Mouse (Mus musculus) heart, embryonic 16.5 days (tissue): ENCODE results near the gene Nfia. TPM values are rescaled to one million over a fixed set of nuclear protein-coding genes. Genes with fewer than 3 reads are reported as not detected.

Experiments
- ATAC-seq: fragments of 200-750 bp; cut with Nextera tagmentation; replicated peaks from 2 replicates; pipeline ENCODE4 v1.8.0; 2017; ENCODE audit warnings: moderate number of reproducible peaks; ENCODE audit not compliant: insufficient read depth, low FRiP score; ENCODE audit errors: extremely low read depth
- H3K27ac ChIP-seq: fragments of 300-500 bp; sonication (generic); 2 replicates; pipeline ENCODE4 v1.5.1; 2014; ENCODE audit warnings: mild to moderate bottlenecking, low read length, control low read depth, moderate library complexity
- H3K27me3 ChIP-seq: fragments of 300-500 bp; sonication (generic); 2 replicates; pipeline ENCODE4 v1.6.1; 2014; ENCODE audit warnings: low read length, mixed read lengths; ENCODE audit not compliant: control insufficient read depth, insufficient read depth
- H3K36me3 ChIP-seq: fragments of 300-500 bp; sonication (generic); 2 replicates; pipeline ENCODE4 v1.6.1; 2014; ENCODE audit not compliant: control insufficient read depth, insufficient read depth
- H3K4me1 ChIP-seq: fragments of 300-500 bp; sonication (generic); 2 replicates; pipeline ENCODE4 v1.6.1; 2014; ENCODE audit warnings: low read length, mixed read lengths; ENCODE audit not compliant: control insufficient read depth, insufficient read depth
- H3K4me2 ChIP-seq: fragments of 300-500 bp; sonication (generic); 2 replicates; pipeline ENCODE4 v1.6.1; 2014; ENCODE audit warnings: low read depth, mild to moderate bottlenecking, control low read depth, low read length
- H3K4me3 ChIP-seq: fragments of 300-500 bp; sonication (generic); 2 replicates; pipeline ENCODE4 v1.5.1; 2014; ENCODE audit warnings: mild to moderate bottlenecking, control low read depth, low read length
- H3K9ac ChIP-seq: fragments of 300-500 bp; sonication (generic); 2 replicates; pipeline ENCODE4 v1.6.1; 2014; ENCODE audit warnings: low read length, control low read depth
- H3K9me3 ChIP-seq: fragments of 300-500 bp; sonication (generic); replicated peaks from 2 replicates; pipeline ENCODE4 v1.6.1; 2016; ENCODE audit warnings: low read length; ENCODE audit not compliant: control insufficient read depth
- WGBS: fragments of 180-500 bp; shearing (Covaris S2); extraction: QIAGEN DNeasy Blood & Tissue Kit; methylation state at CpG from one replicate; pipeline ENCODE4 v1.1.7; 2014; 5-methylcytosine and 5-hydroxymethylcytosine counted together
- polyA plus RNA-seq: library from polyadenylated mRNA; unstranded; fragments of >200 nt; fragmentation: Nextera tagmentation; extraction: Ambion mirVana; gene quantifications from 2 replicates; pipeline ENCODE4 v1.2.1, GENCODE M21; 2015

Gene Nfia
- polyA plus RNA-seq, 1 experiment from 2014 or later: 37.3 TPM

DNA sequence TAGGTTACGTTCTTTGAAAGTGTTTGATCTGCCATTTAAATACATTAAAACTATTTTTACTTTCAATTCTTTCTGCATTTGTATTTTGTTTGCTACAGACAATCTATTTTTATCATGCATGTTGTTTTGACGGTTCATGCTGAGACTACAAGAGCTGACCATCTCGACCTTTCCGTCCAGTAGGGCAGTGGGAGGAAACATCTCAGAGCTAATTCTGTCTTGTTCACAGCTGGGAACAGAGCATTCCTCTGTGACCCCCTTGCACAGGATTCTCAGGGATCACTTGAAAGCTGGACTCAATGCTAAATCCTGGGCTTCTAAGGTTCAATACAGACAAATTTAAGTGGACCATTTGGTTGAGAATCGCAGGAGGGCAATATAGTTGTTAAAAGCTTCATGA, 93.9 kb downstream of the Nfia start:
- WGBS: 43% methylated on average over 5 of the region's 5 CpGs

DNA sequence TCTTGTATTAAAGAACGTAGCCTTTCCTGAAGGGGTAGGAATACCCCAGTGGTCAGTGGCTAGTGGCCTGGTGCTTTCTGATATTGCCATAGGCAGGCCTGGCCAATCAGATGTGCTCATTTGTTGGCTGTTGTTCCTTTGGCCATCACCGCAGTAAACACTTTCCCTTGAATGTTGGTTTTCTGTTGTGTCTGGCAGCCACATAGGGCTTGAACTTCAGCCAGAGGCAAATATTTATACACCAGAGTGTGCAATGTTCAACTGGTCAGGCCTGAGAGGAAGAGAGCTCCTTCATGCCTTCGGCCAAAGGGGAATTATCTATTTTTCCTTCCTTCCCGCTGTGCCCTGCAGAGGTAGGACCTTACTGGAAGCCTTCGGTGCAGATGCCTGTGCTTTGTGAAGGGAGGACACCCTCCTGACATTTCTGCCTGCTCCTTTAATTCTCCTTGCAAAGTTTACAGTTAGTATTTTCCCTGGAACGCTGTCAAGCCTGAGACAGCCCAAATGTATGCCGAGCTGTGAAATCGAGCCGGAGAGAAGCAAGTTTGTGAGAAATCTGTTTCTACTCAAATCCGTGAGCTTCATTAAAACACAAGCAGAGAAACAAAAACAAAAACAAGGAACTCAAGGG, 95.9 kb downstream of the Nfia start:
- H3K27me3 ChIP-seq: no peaks in the 10 kb centered on the region
- H3K9ac ChIP-seq: peak overlapping the region; percentile 58
- H3K4me1 ChIP-seq: peaks cover 45% of the 10 kb centered on the region
- H3K4me3 ChIP-seq: peak overlapping the region; percentile 43
- H3K4me2 ChIP-seq: peak overlapping the region; percentile 62
- no peaks in the 10 kb centered on the region for H3K36me3 ChIP-seq
- peak; percentile 43; the same call in 1 of the 2 replicates for ATAC-seq
- H3K27ac ChIP-seq: peak overlapping the region; percentile 97
- WGBS: 42% methylated on average over 10 of the region's 10 CpGs
- H3K9me3 ChIP-seq: no peaks in the 10 kb centered on the region

More for the DNA sequence above, 93.9 kb downstream of the Nfia start:
- H3K4me3 ChIP-seq: no peak overlapping the region
- H3K27me3 ChIP-seq: no peaks in the 10 kb centered on the region
- H3K4me2 ChIP-seq: no peak overlapping the region; the same call in 1 of the 2 replicates
- no peaks in the 10 kb centered on the region for H3K9me3 ChIP-seq
- H3K4me1 ChIP-seq: peaks cover 37% of the 10 kb centered on the region
- H3K27ac ChIP-seq: peak overlapping the region; percentile 66; the same call in 1 of the 2 replicates
- no peak overlapping the region; the same call in 1 of the 2 replicates for H3K9ac ChIP-seq
- no peaks in the 10 kb centered on the region for H3K36me3 ChIP-seq
- ATAC-seq: no peak

DNA sequence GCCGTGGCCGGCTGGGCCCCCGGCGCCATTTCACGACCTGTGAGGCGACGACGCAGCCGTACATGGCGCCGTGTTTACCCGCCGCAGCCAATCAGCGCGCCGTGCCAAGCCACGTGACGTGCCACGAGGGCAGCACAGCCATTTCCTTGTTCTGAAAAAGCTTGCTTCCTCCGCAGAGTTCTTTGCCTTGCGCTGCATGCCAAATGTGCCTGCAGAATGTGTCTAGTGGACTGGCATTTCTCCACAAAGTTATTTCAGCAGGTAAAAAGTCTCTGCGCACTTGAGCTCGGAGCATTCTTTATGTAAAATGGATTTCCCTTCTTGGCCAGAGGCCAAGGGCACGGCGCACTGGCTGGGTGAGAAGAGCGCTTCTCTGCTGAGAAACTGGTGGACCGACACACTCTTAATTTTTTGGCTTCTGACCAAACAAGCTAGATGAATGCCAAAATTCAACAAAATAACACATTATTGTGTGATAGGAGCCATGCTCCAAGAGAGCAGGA, 96.5 kb downstream of the Nfia start:
- peak overlapping the region; percentile 58 for H3K9ac ChIP-seq
- H3K4me1 ChIP-seq: peaks cover 47% of the 10 kb centered on the region
- H3K27ac ChIP-seq: peak overlapping the region; percentile 97
- peak overlapping the region; percentile 43 for H3K4me3 ChIP-seq
- H3K27me3 ChIP-seq: no peaks in the 10 kb centered on the region
- no peaks in the 10 kb centered on the region for H3K36me3 ChIP-seq
- 30% methylated on average over 27 of the region's 27 CpGs for WGBS
- no peaks in the 10 kb centered on the region for H3K9me3 ChIP-seq
- peak; percentile 87 for ATAC-seq
- H3K4me2 ChIP-seq: peak overlapping the region; percentile 62

DNA sequence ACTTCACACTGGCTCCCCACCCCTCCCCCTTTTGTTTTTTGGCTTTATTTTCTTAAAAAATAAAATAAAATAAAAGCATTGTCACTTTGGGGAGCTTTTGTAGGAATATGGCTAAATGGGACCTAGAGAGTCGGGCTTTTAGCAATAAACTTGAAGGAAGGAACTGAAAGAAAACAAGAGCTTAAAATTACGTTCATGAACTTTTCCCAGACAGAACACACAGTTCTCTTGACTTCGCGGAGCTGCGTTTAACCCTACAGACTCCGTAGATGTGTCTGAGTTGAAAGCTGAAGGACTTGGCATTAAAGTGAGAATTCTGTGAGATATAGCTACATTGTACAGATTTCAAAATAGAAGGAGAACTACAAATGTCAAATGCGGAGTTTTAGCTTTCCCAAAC, 96.9 kb downstream of the Nfia start:
- H3K4me3 ChIP-seq: peak overlapping the region; percentile 43

DNA sequence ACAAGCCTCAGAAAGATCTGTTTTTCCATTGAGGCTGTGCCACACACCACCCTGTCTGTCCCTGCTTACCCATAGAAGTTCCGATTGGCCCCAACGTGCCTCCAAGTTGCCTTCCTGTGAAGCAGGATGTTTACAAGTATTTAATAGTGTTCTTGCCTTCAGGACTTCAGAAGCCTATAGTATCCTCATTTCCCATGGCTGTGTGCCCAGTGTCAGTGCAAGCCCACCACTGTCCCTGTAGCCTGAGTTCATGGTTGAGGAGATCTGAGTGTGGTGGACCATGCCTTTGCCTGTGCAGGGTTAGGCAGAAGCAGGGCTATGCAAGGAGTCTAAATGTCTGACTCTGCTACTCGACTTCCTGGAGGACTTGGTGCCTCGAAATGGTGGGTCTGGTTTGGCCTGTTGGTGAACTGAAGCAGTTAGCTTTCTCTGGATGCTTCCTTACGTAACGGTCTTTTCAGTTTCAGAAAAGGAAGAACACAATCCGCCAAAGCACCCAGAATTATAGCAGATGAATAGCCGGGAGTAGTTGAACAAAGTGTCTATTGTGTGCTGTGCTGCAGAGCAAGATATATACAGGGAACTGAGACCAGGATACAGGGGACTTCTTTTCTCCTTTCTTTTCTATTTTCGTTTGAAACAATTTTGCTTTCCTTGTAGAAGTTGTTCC, 99.4 kb downstream of the Nfia start:
- WGBS: 56% methylated on average over 9 of the region's 9 CpGs
- Histone ChIP-seq H3K4me1 (peaks cover 49% of the 10 kb centered on the region), H3K27me3 (no peaks in the 10 kb centered on the region), H3K27ac (peak overlapping the region; percentile 45), H3K36me3 (no peaks in the 10 kb centered on the region), H3K9me3 (no peaks in the 10 kb centered on the region), H3K4me3 (no peak overlapping the region), H3K9ac (no peak overlapping the region), H3K4me2 (no peak overlapping the region)
- no peak for ATAC-seq

More for the DNA sequence above, 96.9 kb downstream of the Nfia start:
- no peak for ATAC-seq
- Histone ChIP-seq H3K4me1 (peaks cover 48% of the 10 kb centered on the region), H3K27ac (peak overlapping the region; percentile 97), H3K9me3 (no peaks in the 10 kb centered on the region), H3K9ac (peak overlapping the region; percentile 58), H3K27me3 (no peaks in the 10 kb centered on the region), H3K4me2 (peak overlapping the region; percentile 62), H3K36me3 (no peaks in the 10 kb centered on the region)
- 34% methylated on average over 7 of the region's 7 CpGs for WGBS

DNA sequence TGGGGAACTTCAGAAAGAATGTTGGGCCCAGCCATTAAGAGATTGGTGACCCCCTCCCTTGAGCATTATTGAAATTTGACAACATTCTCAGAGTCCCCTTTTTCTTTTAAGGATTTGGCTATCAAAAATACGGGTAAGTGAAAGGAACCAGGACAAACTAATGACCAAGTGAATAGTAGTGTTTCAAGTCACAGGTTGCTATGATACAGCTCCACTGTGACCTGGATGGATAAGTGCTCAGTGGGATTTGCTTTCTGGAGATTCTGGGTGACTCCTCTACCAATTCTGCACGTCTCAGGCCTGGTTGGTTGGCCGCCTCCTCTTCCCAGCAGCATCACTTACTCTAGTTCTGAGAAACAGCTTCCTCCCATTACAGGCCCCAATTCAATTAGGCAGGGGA, 102.4 kb downstream of the Nfia start:
- Histone ChIP-seq H3K27me3 (no peaks in the 10 kb centered on the region), H3K27ac (no peak overlapping the region), H3K4me2 (no peak overlapping the region), H3K9me3 (no peaks in the 10 kb centered on the region), H3K9ac (no peak overlapping the region), H3K36me3 (no peaks in the 10 kb centered on the region), H3K4me1 (peaks cover 36% of the 10 kb centered on the region), H3K4me3 (no peak overlapping the region)
- 79% methylated on average over 3 of the region's 3 CpGs for WGBS
- no peak for ATAC-seq

DNA sequence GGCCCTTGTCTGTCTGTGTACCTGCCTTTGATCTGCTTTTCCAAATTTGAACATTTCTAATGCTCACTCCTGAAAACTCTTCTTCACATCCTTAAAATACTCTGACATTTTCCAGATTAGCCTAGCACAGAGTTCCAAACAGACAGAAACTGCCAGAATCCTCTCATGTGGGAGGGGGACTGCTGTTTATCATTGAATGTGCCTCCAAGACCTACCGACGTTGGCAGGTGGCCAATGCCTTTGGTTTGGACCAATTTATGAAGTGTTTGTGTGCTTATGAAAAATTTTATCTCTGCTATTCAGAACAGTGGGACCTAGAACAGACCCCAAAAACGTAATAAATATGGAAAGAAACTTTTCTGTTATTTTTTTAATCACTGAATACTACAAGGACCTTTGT, 103.4 kb downstream of the Nfia start:
- H3K9ac ChIP-seq: no peak overlapping the region
- WGBS: 35% methylated on average over 3 of the region's 3 CpGs
- H3K27ac ChIP-seq: no peak overlapping the region; the same call in 1 of the 2 replicates
- no peaks in the 10 kb centered on the region for H3K9me3 ChIP-seq
- peaks cover 35% of the 10 kb centered on the region for H3K4me1 ChIP-seq
- H3K27me3 ChIP-seq: no peaks in the 10 kb centered on the region
- H3K4me2 ChIP-seq: no peak overlapping the region
- H3K4me3 ChIP-seq: no peak overlapping the region
- ATAC-seq: no peak
- no peaks in the 10 kb centered on the region for H3K36me3 ChIP-seq

DNA sequence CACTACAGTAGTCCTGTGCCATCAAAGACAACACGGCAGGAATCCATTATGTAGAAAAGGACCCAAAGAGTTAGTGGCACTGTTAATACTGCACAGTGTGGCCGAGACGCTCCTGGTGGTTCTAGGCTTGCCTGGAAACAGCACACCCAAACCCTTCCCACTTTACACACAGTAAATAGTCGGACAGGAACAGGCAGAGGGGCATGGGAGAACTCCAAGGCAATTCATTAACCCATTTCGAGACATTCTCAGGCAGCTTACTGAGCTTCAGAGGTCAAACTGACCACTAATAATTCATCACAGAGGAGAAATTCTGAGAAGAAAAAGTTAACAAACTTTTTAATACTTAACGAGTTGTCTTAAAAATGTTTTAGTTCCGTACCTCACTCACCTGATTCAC, 107.2 kb downstream of the Nfia start:
- no peak overlapping the region for H3K4me2 ChIP-seq
- H3K27me3 ChIP-seq: no peaks in the 10 kb centered on the region
- H3K36me3 ChIP-seq: no peaks in the 10 kb centered on the region
- no peaks in the 10 kb centered on the region for H3K9me3 ChIP-seq
- ATAC-seq: no peak
- 81% methylated on average over 7 of the region's 7 CpGs for WGBS
- peaks cover 14% of the 10 kb centered on the region for H3K4me1 ChIP-seq
- H3K4me3 ChIP-seq: no peak overlapping the region
- no peak overlapping the region for H3K9ac ChIP-seq
- H3K27ac ChIP-seq: no peak overlapping the region
